Mouse (Mus musculus) layer of hippocampus, adult 2 months (tissue): Measurements from ENCODE around the gene Dhrs7c. TPM values are rescaled to one million over a fixed set of nuclear protein-coding genes. Genes with fewer than 3 reads are reported as not detected.
A peak's percentile ranks its signal among the peaks of the same experiment; 100 is the strongest.

Source experiments
- DNase-seq, 2 experiments: peaks; one replicate each; pipeline ENCODE4 v3.0.0; 2022; ENCODE audit warnings: low spot score in 2 of 2
- H3K27ac ChIP-seq: fragments of 200-600 bp; 2 replicates; pipeline ENCODE4 v1.8.1; 2022
- H3K4me3 ChIP-seq: fragments of 200-600 bp; 2 replicates; pipeline ENCODE4 v1.8.1; 2022; ENCODE audit warnings: mild to moderate bottlenecking
- CTCF ChIP-seq: fragments of 200-600 bp; conservative IDR thresholded peaks from 2 replicates; pipeline ENCODE4 v1.8.1; 2022; ENCODE audit warnings: antibody characterized with exemption, mild to moderate bottlenecking, moderate library complexity
- total RNA-seq, 2 experiments: library from RNA; stranded (reverse); gene quantifications; 2 replicates each; pipeline ENCODE4 v1.2.3; 2021

Dhrs7c gene
- total RNA-seq, 2 experiments from 2014 or later = not detected

GRCm38 (mm10) chr11:67811535-67811934 lies 13.5 kb downstream of the Dhrs7c start:
- peak; percentile 54 for TF ChIP-seq CTCF
- DNase-seq = no peak
- Histone ChIP-seq H3K4me3 (no peak overlapping the region), H3K27ac (no peak overlapping the region)

GRCm38 (mm10) chr11:67819604-67820003 lies 21.6 kb downstream of the Dhrs7c start:
- H3K27ac ChIP-seq = no peak overlapping the region
- peak; percentile 24 to 58 for DNase-seq
- peak; percentile 84 for TF ChIP-seq CTCF
- H3K4me3 ChIP-seq = no peak overlapping the region

- Histone ChIP-seq H3K4me3 (no peak overlapping the region), H3K27ac (no peak overlapping the region)
- DNase-seq = peak; percentile 50 to 73
- TF ChIP-seq CTCF = peak; percentile 81
Observed at GRCm38 (mm10) chr11:67820221-67820620, 22.2 kb downstream of the Dhrs7c start.

- no peak overlapping the region for H3K27ac ChIP-seq
- DNase-seq = peak; percentile 30 to 53
- no peak for TF ChIP-seq CTCF
- H3K4me3 ChIP-seq = no peak overlapping the region
Observed at GRCm38 (mm10) chr11:67821560-67821959, 23.6 kb downstream of the Dhrs7c start.

GRCm38 (mm10) chr11:67828360-67829059 lies 30.5 kb downstream of the Dhrs7c start:
- Histone ChIP-seq H3K27ac (no peak overlapping the region), H3K4me3 (no peak overlapping the region)
- TF ChIP-seq CTCF = no peak
- DNase-seq = no peak

- TF ChIP-seq CTCF = no peak
- H3K4me3 ChIP-seq = no peak overlapping the region
- no peak for DNase-seq
- H3K27ac ChIP-seq = no peak overlapping the region
Observed at GRCm38 (mm10) chr11:67829530-67829929, 31.5 kb downstream of the Dhrs7c start.

GRCm38 (mm10) chr11:67831820-67832219 lies 33.8 kb downstream of the Dhrs7c start:
- no peak for TF ChIP-seq CTCF
- H3K4me3 ChIP-seq = no peak overlapping the region
- DNase-seq = no peak

GRCm38 (mm10) chr11:67835408-67836078 lies 37.6 kb downstream of the Dhrs7c start:
- no peak for DNase-seq
- TF ChIP-seq CTCF = no peak
- Histone ChIP-seq H3K4me3 (no peak overlapping the region), H3K27ac (no peak overlapping the region)

More at GRCm38 (mm10) chr11:67831820-67832219, 33.8 kb downstream of the Dhrs7c start:
- no peak overlapping the region for H3K27ac ChIP-seq

- no peak for TF ChIP-seq CTCF
- Histone ChIP-seq H3K27ac (no peak overlapping the region), H3K4me3 (no peak overlapping the region)
- no peak for DNase-seq
Observed at GRCm38 (mm10) chr11:67839810-67840209, 41.8 kb downstream of the Dhrs7c start.

- no peak for DNase-seq
- no peak overlapping the region for H3K27ac ChIP-seq
- TF ChIP-seq CTCF = no peak
Observed at GRCm38 (mm10) chr11:67845193-67845592, 47.2 kb downstream of the Dhrs7c start.

GRCm38 (mm10) chr11:67851770-67852169 lies 53.8 kb downstream of the Dhrs7c start:
- TF ChIP-seq CTCF = no peak

More at GRCm38 (mm10) chr11:67845193-67845592, 47.2 kb downstream of the Dhrs7c start:
- no peak overlapping the region for H3K4me3 ChIP-seq

GRCm38 (mm10) chr11:67853996-67854395 lies 56.0 kb downstream of the Dhrs7c start:
- Histone ChIP-seq H3K4me3 (no peak overlapping the region), H3K27ac (no peak overlapping the region)
- no peak for TF ChIP-seq CTCF
- no peak for DNase-seq

More at GRCm38 (mm10) chr11:67851770-67852169, 53.8 kb downstream of the Dhrs7c start:
- DNase-seq = no peak
- Histone ChIP-seq H3K27ac (no peak overlapping the region), H3K4me3 (no peak overlapping the region)

- H3K4me3 ChIP-seq = no peak overlapping the region
- TF ChIP-seq CTCF = peak; percentile 79
- peak in 1 of 2 experiments; percentile 31 for DNase-seq
- no peak overlapping the region for H3K27ac ChIP-seq
Observed at GRCm38 (mm10) chr11:67855035-67855434, 57.0 kb downstream of the Dhrs7c start.
